Mouse (Mus musculus) limb, embryonic 14.5 days (tissue): ENCODE measurements around the gene Fscn3. TPM values are rescaled to one million over a fixed set of nuclear protein-coding genes. Genes with fewer than 3 reads are reported as not detected.
A peak's percentile ranks its signal among the peaks of the same experiment; 100 is the strongest.

Source experiments
- ATAC-seq: fragments of 200-750 bp; cut with Nextera tagmentation; 2 replicates; pipeline ENCODE4 v1.8.0; 2017; ENCODE audit warnings: low read depth, moderate number of reproducible peaks, moderate TSS enrichment; ENCODE audit not compliant: low FRiP score
- DNase-seq: peaks from one replicate; pipeline ENCODE4 v3.0.0-alpha.2; 2015; ENCODE audit warnings: low spot score
- H3K27ac ChIP-seq: fragments of 300-500 bp; sonication (generic); replicated peaks from 2 replicates; pipeline ENCODE4 v1.5.1; 2014; ENCODE audit warnings: low read depth, mild to moderate bottlenecking, low read length, moderate library complexity, mixed read lengths
- H3K27me3 ChIP-seq: fragments of 300-500 bp; sonication (generic); 2 replicates; pipeline ENCODE4 v1.6.1; 2014; ENCODE audit warnings: low read length, mixed read lengths; ENCODE audit not compliant: control insufficient read depth, insufficient read depth
- H3K36me3 ChIP-seq: fragments of 300-500 bp; sonication (generic); 2 replicates; pipeline ENCODE4 v1.6.1; 2014; ENCODE audit warnings: mild to moderate bottlenecking, low read length, moderate library complexity, mixed read lengths; ENCODE audit not compliant: control insufficient read depth, insufficient read depth
- H3K4me1 ChIP-seq: fragments of 300-500 bp; sonication (generic); 2 replicates; pipeline ENCODE4 v1.6.1; 2014; ENCODE audit warnings: antibody characterized with exemption, low read length, mixed read lengths; ENCODE audit not compliant: control insufficient read depth, insufficient read depth
- H3K4me2 ChIP-seq: fragments of 300-500 bp; sonication (generic); replicated peaks from 2 replicates; pipeline ENCODE4 v1.6.1; 2014; ENCODE audit warnings: low read depth, mild to moderate bottlenecking, low read length, moderate library complexity; ENCODE audit not compliant: severe bottlenecking
- H3K4me3 ChIP-seq: fragments of 300-500 bp; sonication (generic); replicated peaks from 2 replicates; pipeline ENCODE4 v1.5.1; 2014; ENCODE audit warnings: low read length
- H3K9ac ChIP-seq: fragments of 300-500 bp; sonication (generic); 2 replicates; pipeline ENCODE4 v1.6.1; 2014; ENCODE audit warnings: mild to moderate bottlenecking, low read depth, low read length, moderate library complexity; ENCODE audit not compliant: severe bottlenecking
- H3K9me3 ChIP-seq: fragments of 300-500 bp; sonication (generic); 2 replicates; pipeline ENCODE4 v1.6.1; 2016; ENCODE audit warnings: low read length; ENCODE audit not compliant: control insufficient read depth
- POLR2A ChIP-seq: fragments of 200-500 bp; IDR thresholded peaks from 2 replicates; pipeline ENCODE4 v1.8.0; 2012; ENCODE audit warnings: inconsistent platforms, mild to moderate bottlenecking, moderate library complexity, borderline replicate concordance; ENCODE audit not compliant: insufficient read depth, insufficient read length; ENCODE audit errors: extremely low read depth
- WGBS: fragments of 180-500 bp; shearing (Covaris S2); extraction: QIAGEN DNeasy Blood & Tissue Kit; methylation state at CpG from one replicate; pipeline ENCODE4 v1.1.7; 2014; 5-methylcytosine and 5-hydroxymethylcytosine counted together
- polyA plus RNA-seq, 2 experiments: library from polyadenylated mRNA; depleted of rRNA in 1 of 2; stranded (reverse) in 1 of 2; unstranded in 1 of 2; fragments of >200 nt; fragmentation: Nextera tagmentation in 1 of 2; extraction: Ambion mirVana in 1 of 2; gene quantifications; 2 replicates each; pipeline versions ENCODE4 v1.2.1 to v1.2.3; 2012 to 2014

Fscn3 gene
- polyA plus RNA-seq, 2 experiments, result 0.11 TPM; not detected in 1

DNA sequence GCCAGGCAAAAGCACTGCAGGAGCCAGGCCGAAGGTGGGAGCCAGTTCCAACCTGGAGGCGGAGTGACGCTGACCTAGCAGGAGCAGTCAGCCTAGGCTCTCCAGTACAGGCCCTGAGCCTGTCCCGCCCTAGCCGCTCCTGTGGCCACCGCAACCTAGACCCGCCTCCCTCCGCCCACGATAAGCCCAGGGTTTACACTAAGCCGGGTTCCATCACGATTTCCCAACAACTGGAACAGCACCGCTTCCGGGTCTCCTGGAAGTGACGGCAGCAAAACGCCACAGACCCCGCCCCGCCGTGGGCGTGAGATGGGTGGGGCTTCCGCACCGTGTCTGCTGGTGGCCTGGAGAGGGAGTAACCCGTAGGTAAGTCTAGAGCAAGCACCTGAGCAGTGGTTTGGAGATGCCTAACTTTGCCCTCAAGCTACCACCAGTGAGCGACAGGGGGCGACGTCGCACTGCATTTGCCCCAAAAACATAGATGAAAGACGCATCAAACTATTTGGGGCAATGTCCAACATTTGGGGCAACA lies 6.1 kb upstream of the Fscn3 start:
- Histone ChIP-seq H3K9me3 (no peaks in the 10 kb centered on the region), H3K9ac (peak overlapping the region; percentile 65), H3K4me1 (peaks cover 24% of the 10 kb centered on the region), H3K27ac (0 out of 2 replicates have a peak overlapping the region, but pooled peaks have one; percentile 38), H3K36me3 (peaks cover 34% of the 10 kb centered on the region), H3K27me3 (no peaks in the 10 kb centered on the region), H3K4me2 (peak overlapping the region; percentile 77), H3K4me3 (peak overlapping the region; percentile 80)
- under 1% methylated on average over 25 of the region's 27 CpGs for WGBS
- DNase-seq (peak; percentile 92), ATAC-seq (peak; percentile 89)
- no peak for TF ChIP-seq POLR2A

DNA sequence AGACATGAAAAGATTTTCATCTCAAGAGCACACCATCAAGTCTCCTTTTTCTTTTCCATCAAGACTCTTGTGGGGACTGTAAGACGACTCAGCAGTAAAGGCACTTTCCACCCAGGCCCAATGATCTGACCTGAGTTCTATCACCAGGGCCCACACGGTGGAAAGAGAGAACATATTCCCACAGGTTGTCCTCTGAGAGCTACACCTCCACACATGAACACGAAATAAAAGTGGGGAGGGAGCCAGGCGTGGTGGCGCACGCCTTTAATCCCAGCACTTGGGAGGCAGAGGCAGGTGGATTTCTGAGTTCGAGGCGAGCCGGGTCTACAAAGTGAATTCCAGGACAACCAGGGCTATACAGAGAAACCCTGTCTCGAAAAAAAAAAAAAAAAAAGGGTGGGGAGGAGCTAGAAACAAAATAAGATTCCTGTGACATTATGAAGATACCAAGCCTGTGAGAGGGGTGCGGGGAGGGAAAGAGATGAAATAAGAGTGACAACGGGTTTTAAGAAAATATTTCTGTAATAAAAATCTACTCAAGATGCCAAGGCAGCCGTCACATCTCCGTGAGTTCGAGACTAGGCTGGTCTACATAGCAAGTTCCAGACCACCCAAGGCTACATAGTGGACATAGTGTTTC lies 4.8 kb upstream of the Fscn3 start:
- no peak for DNase-seq
- Histone ChIP-seq H3K27me3 (no peaks in the 10 kb centered on the region), H3K9me3 (no peaks in the 10 kb centered on the region), H3K4me3 (peak overlapping the region; percentile 95), H3K4me1 (peaks cover 24% of the 10 kb centered on the region), H3K9ac (no peak overlapping the region), H3K27ac (peak overlapping the region; percentile 86; the same call in 1 of the 2 replicates), H3K36me3 (peaks cover 34% of the 10 kb centered on the region), H3K4me2 (peak overlapping the region; percentile 41; the same call in 1 of the 2 replicates)
- 72% methylated on average over 15 of the region's 15 CpGs for WGBS
- TF ChIP-seq POLR2A, result no peak
- ATAC-seq, result peak; percentile 8; the same call in 1 of the 2 replicates

DNA sequence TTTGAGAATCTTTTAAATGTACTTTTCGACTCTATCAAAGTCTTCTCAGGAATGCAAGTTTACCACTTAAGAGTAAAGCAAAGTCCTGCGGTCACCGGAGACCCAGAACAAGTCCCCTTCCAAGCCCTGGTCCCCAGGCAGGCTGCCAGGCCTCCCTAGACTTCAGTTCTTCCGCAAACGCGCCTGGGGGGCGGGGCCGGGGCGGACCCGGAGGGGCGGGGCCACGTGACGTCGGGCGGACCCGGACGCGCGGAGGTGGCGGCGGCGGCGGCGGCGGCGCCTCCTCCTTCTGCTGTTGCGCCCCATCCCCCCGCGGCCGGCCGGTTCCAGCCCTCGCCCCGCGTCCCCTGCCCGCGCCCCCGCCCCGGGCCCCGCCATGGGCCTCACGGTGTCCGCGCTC lies 4.3 kb upstream of the Fscn3 start, which contains the start of gene Arf5:
Arf5 (plus strand) TSS at position 248 of the 400 bp plus-strand sequence.
- no peak for TF ChIP-seq POLR2A
- H3K9me3 ChIP-seq, result no peaks in the 10 kb centered on the region
- H3K4me3 ChIP-seq, result peak within 1 kb of the TSS; percentile 95
- no peaks in the 10 kb centered on the region for H3K27me3 ChIP-seq
- peak within 1 kb of the TSS; percentile 86 for H3K27ac ChIP-seq
- DNase-seq (peak; percentile 86), ATAC-seq (peak; percentile 87)
- peaks cover 34% of the 10 kb centered on the region for H3K36me3 ChIP-seq
- peak within 1 kb of the TSS; percentile 97 for H3K9ac ChIP-seq
- peaks cover 24% of the 10 kb centered on the region for H3K4me1 ChIP-seq
- 2% methylated on average over 19 of the region's 42 CpGs for WGBS
- H3K4me2 ChIP-seq, result peak within 1 kb of the TSS; percentile 65

DNA sequence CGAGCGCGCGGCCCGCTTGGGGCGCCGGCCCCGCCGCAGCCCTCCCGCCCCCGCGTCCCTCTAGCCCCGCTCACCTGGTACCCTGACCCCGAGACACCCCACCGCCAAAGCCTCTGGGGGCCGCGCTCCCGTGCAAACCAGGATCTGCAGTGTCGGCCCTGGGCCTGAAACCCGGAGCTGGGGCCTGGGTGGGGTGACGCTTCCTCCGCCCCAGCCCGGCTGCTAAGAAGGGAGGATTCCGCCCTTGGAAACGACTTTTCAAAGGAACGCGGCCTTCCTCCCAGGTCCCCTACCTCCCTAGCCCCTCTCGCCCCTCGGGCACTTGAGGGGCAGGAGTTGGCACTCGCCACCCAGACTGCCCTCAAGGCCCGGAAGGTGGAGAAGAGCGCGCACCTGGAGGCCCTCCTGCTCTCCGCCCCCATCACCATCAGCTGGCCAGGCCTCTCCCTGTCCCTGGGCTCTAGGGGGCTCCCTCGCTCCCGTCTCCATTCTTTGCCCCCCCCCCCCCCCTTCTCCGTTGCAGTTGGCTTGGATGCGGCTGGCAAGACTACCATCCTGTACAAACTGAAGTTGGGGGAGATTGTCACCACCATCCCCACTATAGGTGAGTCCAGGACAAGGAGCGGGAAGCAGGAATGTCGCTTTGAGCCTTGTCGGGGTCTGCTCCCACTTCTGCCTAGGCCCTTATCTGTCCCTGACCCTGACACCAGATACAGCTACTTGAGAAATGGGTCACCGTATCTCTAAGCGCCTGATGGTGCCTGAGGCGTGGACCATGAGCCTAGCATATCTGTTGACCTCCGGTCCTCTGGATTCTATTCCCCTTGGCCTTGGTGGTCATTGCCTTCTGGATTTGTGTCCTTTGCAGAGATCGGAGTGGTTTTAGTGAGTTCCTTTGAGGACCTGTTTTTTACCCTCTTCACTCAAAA lies 3.6 kb upstream of the Fscn3 start:
- DNase-seq (peak; percentile 46), ATAC-seq (peak; percentile 36)
- Histone ChIP-seq H3K27ac (peak overlapping the region; percentile 86), H3K4me3 (peak overlapping the region; percentile 95), H3K4me1 (peaks cover 24% of the 10 kb centered on the region), H3K9ac (peak overlapping the region; percentile 97), H3K4me2 (peak overlapping the region; percentile 65), H3K36me3 (peaks cover 27% of the 10 kb centered on the region), H3K27me3 (no peaks in the 10 kb centered on the region), H3K9me3 (no peaks in the 10 kb centered on the region)
- TF ChIP-seq POLR2A, result no peak
- WGBS, result 13% methylated on average over 30 of the region's 46 CpGs

DNA sequence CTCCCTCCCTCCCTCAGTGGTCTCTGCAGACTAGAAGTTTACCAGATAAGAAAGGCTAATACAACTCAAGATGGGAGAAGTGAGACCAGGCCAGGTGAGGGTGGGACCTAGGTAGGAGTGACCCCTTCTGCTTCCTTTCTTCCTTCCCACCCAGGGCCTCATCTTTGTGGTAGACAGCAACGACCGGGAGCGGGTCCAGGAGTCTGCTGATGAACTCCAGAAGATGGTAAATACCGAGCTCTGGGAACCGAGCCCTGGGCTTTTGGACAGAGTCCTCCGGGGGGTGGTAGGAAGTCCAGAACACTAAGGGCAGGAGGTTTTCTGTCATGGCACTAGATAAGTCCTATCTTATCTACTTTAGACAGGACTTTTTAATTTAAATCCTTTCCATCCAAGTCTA lies 2.6 kb upstream of the Fscn3 start:
- ATAC-seq (no peak), DNase-seq (no peak)
- Histone ChIP-seq H3K9ac (no peak overlapping the region), H3K27ac (no peak overlapping the region), H3K4me3 (no peak overlapping the region), H3K27me3 (no peaks in the 10 kb centered on the region), H3K4me2 (peak overlapping the region; percentile 65; the same call in 1 of the 2 replicates), H3K36me3 (peaks cover 25% of the 10 kb centered on the region), H3K9me3 (no peaks in the 10 kb centered on the region), H3K4me1 (peaks cover 23% of the 10 kb centered on the region)
- WGBS, result 86% methylated on average over 6 of the region's 6 CpGs
- TF ChIP-seq POLR2A, result no peak
